Mouse (Mus musculus) erythroblast, embryonic 14.5 days (primary cell): Measurements from ENCODE around the gene Tmem108. TPM values are rescaled to one million over a fixed set of nuclear protein-coding genes. Genes with fewer than 3 reads are reported as not detected.

Experiments used
- H3K27me3 ChIP-seq: 2 replicates; pipeline ENCODE4 v1.6.1; 2012; ENCODE audit warnings: inconsistent platforms; ENCODE audit not compliant: control insufficient read depth
- H3K36me3 ChIP-seq: 2 replicates; pipeline ENCODE4 v1.6.1; 2012; ENCODE audit warnings: mild to moderate bottlenecking, inconsistent platforms; ENCODE audit not compliant: control insufficient read depth
- H3K4me1 ChIP-seq: 2 replicates; pipeline ENCODE4 v1.6.1; 2012; ENCODE audit warnings: inconsistent platforms; ENCODE audit not compliant: control insufficient read depth
- H3K4me3 ChIP-seq: replicated peaks from 2 replicates; pipeline ENCODE3; 2012; ENCODE audit warnings: moderate library complexity, mild to moderate bottlenecking, inconsistent platforms
- H3K9me3 ChIP-seq: 2 replicates; pipeline ENCODE4 v1.6.1; 2012; ENCODE audit warnings: low read length, inconsistent platforms, mixed read lengths; ENCODE audit not compliant: control insufficient read depth
- GATA1 ChIP-seq: IDR thresholded peaks from 2 replicates; pipeline ENCODE4 v1.6.1; 2012; ENCODE audit warnings: low read length, inconsistent platforms, mixed read lengths
- TAL1 ChIP-seq: IDR thresholded peaks from 3 replicates; pipeline ENCODE4 v1.6.1; 2012; ENCODE audit warnings: low read length, inconsistent platforms, mixed read lengths
- polyA plus RNA-seq: library from polyadenylated mRNA; stranded (reverse); fragments of >175 nt; gene quantifications from 2 replicates; pipeline ENCODE4 v1.2.3, GENCODE M21; 2012

Tmem108 gene
- polyA plus RNA-seq, 1 experiment = not detected

GRCm38 (mm10) chr9:103577731-103578130 is 183.9 kb downstream of the Tmem108 start:
- Histone ChIP-seq H3K4me3 (no peak overlapping the region), H3K9me3 (peaks cover 8% of the 10 kb centered on the region), H3K27me3 (no peaks in the 10 kb centered on the region), H3K36me3 (no peaks in the 10 kb centered on the region), H3K4me1 (no peaks in the 10 kb centered on the region)
- TF ChIP-seq TAL1 (no peak), GATA1 (no peak)

GRCm38 (mm10) chr9:103577181-103577580 is 184.5 kb downstream of the Tmem108 start:
- TF ChIP-seq TAL1 (no peak), GATA1 (no peak)
- Histone ChIP-seq H3K27me3 (no peaks in the 10 kb centered on the region), H3K4me1 (no peaks in the 10 kb centered on the region), H3K9me3 (peaks cover 8% of the 10 kb centered on the region), H3K36me3 (no peaks in the 10 kb centered on the region), H3K4me3 (no peak overlapping the region)

GRCm38 (mm10) chr9:103575901-103576300 is 185.7 kb downstream of the Tmem108 start:
- TF ChIP-seq TAL1 (no peak), GATA1 (no peak)
- H3K4me1 ChIP-seq = no peaks in the 10 kb centered on the region
- peaks cover 8% of the 10 kb centered on the region for H3K9me3 ChIP-seq
- H3K27me3 ChIP-seq = no peaks in the 10 kb centered on the region
- no peaks in the 10 kb centered on the region for H3K36me3 ChIP-seq
- H3K4me3 ChIP-seq = no peak overlapping the region

- Histone ChIP-seq H3K9me3 (no peaks in the 10 kb centered on the region), H3K36me3 (no peaks in the 10 kb centered on the region), H3K4me3 (no peak overlapping the region), H3K27me3 (no peaks in the 10 kb centered on the region), H3K4me1 (no peaks in the 10 kb centered on the region)
- no peak for TF ChIP-seq GATA1
- TF ChIP-seq TAL1 = no peak
These were observed 187.5 kb downstream of the Tmem108 start for GRCm38 (mm10) chr9:103573994-103574750.

- no peak overlapping the region for H3K4me3 ChIP-seq
- H3K36me3 ChIP-seq = no peaks in the 10 kb centered on the region
- TF ChIP-seq TAL1 (no peak), GATA1 (no peak)
- no peaks in the 10 kb centered on the region for H3K9me3 ChIP-seq
- H3K4me1 ChIP-seq = no peaks in the 10 kb centered on the region
- no peaks in the 10 kb centered on the region for H3K27me3 ChIP-seq
These were observed 191.4 kb downstream of the Tmem108 start for GRCm38 (mm10) chr9:103570158-103570741.

GRCm38 (mm10) chr9:103568983-103569382 is 192.7 kb downstream of the Tmem108 start:
- no peaks in the 10 kb centered on the region for H3K9me3 ChIP-seq
- TF ChIP-seq TAL1 (no peak), GATA1 (no peak)

GRCm38 (mm10) chr9:103565186-103565585 is 196.5 kb downstream of the Tmem108 start:
- no peak overlapping the region for H3K4me3 ChIP-seq
- TF ChIP-seq GATA1 (no peak), TAL1 (no peak)
- H3K9me3 ChIP-seq = peaks cover 7% of the 10 kb centered on the region
- no peaks in the 10 kb centered on the region for H3K36me3 ChIP-seq
- no peaks in the 10 kb centered on the region for H3K27me3 ChIP-seq
- H3K4me1 ChIP-seq = no peaks in the 10 kb centered on the region

More at GRCm38 (mm10) chr9:103568983-103569382, 192.7 kb downstream of the Tmem108 start:
- Histone ChIP-seq H3K4me3 (no peak overlapping the region), H3K27me3 (no peaks in the 10 kb centered on the region), H3K36me3 (no peaks in the 10 kb centered on the region), H3K4me1 (no peaks in the 10 kb centered on the region)

- TF ChIP-seq GATA1 (no peak), TAL1 (no peak)
- Histone ChIP-seq H3K27me3 (no peaks in the 10 kb centered on the region), H3K36me3 (no peaks in the 10 kb centered on the region), H3K4me1 (no peaks in the 10 kb centered on the region), H3K4me3 (no peak overlapping the region), H3K9me3 (peaks cover 7% of the 10 kb centered on the region)
These were observed 197.6 kb downstream of the Tmem108 start for GRCm38 (mm10) chr9:103563864-103564610.

GRCm38 (mm10) chr9:103562063-103562462 is 199.6 kb downstream of the Tmem108 start:
- TF ChIP-seq GATA1 (no peak), TAL1 (no peak)
- Histone ChIP-seq H3K27me3 (no peaks in the 10 kb centered on the region), H3K4me1 (no peaks in the 10 kb centered on the region), H3K36me3 (no peaks in the 10 kb centered on the region), H3K4me3 (no peak overlapping the region), H3K9me3 (peaks cover 7% of the 10 kb centered on the region)
